Mouse (Mus musculus) lung, adult 18-20 months (tissue): ENCODE measurements at regions not wholly inside any gene's neighbourhood (a gene's known extent, or its start where the extent isn't known, plus 50 kb on each side); places are given as distances from the start of the nearest gene placed in this dataset.

Experiments used
- DNase-seq, 2 experiments: peaks; one replicate each; pipeline ENCODE4 v3.0.0; 2022; ENCODE audit warnings: mixed read lengths in 2 of 2

DNA sequence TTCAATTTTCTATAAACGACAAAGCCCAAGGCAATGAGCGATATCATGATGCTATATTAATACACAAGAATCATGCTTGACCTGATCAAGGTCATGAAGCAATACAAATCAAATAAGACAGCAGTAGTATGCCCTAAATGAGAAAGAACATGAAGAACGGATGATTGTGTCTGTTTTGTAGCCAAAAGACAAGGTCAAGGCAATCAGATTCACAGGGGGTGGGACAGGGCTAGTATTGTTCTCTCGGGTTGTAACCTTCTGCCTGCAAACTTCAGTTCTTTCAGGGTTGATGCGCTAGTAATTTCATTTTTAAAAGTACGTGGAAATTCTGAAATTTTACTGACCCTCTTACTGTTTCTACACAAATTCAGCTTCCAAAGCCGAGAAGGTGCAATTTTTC, 206.7 kb downstream of the Arl4a start:
- no peak for DNase-seq

DNA sequence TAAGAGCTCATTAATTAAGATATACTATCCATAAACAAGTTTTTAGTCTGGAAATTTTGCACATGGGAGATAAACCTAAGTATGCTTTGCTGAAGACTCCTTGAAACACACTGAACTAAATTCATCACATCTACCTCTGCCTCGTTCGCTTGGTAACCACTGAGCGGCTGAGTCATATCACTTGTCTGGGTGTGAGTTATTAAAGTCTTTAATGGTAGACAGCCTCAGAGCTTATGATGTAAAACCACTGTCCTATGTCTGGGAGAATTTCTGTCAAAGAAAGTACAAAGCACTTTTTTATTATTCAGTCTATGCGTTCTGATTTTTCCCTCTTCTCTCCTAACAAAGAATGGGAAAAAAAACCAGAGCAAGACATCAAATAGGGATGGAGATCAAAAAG, 207.3 kb downstream of the Arl4a start:
- no peak for DNase-seq

DNA sequence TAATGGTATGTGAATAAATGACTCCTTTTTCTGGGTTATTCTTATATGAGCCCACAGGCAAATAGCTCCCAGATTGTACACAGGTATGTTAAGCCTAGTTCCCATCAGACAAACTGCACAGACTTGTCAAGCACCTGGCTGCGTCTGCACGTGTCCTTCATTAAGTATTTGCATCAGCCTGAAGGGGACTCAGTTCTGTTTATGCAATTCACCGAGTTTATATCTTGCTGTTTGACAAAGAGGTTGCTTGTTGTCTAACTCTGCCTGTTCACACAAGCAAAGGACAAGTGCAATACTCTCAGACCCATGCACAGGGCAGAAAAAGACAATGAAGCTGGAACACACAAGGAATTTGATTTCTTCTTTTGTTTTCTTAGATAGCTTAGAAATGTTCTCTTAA, 215.2 kb downstream of the Arl4a start:
- no peak for DNase-seq

DNA sequence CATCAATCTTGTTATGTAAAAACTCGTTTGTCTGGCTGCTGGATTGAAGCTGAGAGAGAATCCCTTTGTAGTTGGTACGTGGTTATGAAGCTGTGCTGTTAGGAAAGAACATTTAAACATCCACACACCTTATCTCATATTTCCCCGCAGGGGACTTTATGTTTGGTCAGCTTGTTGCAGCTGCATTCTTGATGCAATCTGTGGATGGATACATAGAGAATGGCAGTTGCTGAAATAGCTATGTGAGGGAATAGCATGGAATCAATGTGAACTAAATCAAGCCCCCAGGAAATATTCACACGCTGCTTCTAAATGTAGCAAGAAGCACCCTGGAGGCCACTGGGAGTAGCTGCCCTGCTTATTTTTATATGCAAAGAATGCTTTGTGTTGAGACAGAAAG, 236.3 kb downstream of the Arl4a start:
- no peak for DNase-seq

DNA sequence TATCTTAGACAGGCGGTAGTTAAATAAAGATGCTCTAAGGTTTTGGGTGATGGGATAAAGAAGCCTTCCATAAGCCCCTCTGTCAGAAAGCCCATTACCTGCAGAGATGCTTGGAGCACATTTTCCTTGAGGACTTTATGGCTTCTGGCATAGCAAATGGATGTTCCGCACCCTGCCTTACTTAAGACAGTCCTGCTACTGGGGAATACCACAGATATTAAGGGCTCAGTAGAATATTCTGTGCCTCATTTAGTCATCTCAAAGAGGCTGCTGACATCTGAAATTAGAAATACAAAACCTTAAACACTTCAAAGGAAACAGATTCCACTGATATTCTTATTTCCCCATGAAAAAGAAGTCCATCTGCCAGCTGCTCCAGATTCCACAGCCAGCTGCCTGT, 240.0 kb downstream of the Arl4a start:
- no peak for DNase-seq

DNA sequence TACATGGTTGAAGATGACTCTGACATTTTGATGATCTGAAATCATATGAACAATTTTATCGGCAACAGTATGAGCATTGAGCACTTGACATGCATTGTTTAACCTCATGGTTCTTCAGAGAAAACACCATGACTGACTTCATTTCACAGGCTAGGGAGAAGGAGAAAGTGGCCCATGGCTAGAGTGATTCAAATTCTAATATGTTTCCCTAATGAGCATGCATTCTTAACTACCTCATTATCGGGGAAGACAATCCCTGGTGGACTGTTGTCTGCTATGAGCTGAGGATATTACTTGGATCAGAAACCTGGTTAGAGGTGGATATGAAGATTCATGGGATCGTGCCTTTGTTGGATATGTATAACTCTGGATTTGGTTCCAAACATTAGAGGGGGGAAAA, 240.9 kb downstream of the Arl4a start:
- DNase-seq = no peak

DNA sequence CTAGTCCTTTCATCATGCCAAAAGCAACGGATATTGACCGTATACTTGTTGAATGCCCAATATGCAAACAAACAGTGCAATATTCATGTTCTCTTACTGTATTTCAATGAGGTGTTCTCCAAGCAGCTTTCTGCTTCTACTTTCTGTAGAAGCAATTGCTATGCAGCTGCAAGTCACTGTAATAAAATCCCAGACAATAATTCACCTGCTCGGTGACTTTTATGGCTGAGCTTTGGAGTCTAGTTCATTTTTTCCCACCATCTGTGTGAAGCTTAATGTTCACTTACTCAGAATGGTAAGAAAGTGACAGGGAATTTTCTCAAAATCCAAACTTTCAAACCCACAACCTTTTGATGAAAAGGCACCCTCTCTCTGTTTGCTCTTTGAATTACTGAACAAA, 252.8 kb downstream of the Arl4a start:
- DNase-seq = no peak

DNA sequence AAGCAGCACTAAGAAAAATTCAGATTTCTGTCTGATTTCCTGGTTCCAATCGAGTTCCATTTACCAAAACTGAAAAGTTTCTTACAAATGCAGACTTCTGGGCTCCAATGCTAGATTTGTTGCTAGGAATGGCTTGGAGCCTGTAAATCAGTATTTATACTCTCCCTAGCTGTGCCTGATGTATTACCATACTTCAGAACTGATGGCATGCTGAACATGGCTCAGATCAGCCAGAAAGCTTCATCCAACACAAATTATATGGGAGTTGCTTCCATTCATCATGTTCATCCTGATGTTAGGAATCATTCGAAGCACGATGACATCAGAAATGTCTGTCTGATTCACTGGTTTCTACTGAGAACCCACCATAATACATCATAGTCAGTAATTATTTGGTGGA, 253.3 kb downstream of the Arl4a start:
- no peak for DNase-seq

DNA sequence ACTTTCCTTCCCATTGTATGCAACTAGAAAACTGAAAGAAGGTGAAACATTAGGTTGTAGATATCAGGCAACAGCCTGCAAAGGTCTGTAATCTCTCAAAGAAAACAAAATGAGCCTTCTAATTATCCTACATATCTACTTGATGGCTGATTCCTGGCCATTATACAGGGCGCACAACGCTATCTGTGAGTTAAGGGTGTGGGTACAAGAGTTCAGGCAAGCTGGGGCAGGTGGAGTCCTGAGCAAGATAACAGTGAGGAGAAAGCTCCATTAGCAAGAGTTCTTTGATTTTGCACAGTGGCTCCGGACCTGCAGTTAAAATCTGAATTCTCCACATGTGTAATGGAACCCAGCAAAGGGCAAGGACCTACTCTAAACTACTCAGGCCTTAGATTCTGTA, 261.7 kb downstream of the Arl4a start:
- DNase-seq = no peak

DNA sequence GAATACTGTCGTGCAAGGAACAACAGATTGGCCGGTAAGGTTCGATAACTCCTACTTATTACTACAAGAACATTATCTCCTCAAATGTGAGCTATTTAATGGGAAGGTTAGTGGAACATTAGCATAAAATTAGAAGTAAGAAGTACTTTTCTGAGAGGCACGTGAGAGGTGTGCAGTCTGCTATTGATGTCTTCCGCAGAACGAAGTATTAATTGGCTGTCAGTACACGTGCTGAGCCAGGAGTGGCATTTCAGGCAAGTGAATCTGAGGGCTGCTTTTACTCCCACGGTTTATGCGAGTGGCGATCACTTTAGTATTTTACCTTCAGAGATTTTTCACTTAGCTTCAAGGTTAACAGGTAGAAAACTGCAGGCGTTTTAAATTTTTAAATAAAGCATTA, 270.8 kb downstream of the Arl4a start:
- DNase-seq = no peak

DNA sequence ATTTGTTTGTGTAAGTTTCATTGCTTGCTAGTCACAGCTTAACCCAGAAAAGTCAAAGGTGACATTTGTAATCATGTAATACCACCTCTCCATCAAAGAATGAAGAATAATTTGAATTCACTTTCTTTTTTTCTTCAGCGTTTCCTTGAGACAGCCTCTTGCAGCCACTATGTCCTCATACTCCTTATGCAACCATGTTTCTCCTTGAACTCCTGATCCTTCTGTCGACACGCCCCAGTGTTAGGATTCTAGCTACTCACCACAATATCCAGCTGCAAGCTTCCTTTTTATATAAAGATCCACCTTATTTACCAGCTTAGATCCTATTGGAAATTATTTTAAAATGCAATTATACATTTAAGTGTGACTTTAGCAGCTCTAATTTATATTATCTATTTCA, 274.3 kb downstream of the Arl4a start:
- no peak for DNase-seq

DNA sequence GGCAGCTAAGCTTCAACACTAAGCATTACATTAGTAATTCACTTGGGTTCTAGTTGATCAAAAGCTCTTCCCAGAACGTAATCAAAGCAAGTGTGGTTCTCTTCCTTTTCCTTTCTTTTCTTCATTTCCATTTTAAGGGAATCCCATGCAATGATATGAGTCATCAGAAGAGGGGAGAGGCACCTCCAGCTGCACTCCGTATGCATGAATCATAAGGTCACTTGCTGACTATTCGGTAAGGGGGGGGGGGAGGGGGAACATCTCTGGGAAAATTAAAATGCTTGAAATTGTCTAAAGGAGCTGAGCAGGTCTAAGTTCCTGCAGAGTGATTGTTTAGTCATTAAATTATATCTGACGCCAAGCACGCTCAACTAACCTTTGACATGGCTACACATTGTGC, 275.9 kb downstream of the Arl4a start:
- DNase-seq = no peak

DNA sequence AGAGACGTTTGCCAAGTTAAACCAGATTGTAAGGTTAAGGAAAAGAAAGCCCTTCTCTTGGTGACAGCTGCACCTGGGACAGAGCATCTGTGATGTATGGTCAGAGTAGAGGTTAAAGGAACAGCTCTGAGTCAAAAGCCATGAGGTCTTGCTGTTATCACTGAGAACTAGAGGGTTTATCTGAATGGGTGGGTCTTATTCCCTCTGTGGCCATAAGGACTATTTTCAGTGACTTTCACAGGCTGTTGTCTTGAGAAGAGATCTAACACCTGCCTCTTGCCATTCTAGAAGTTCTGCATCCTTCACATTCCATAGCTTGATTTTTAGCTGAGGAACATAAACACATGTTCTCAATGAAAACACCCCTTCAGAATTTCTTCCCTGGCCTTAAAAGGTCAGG, 276.5 kb downstream of the Arl4a start:
- no peak for DNase-seq

DNA sequence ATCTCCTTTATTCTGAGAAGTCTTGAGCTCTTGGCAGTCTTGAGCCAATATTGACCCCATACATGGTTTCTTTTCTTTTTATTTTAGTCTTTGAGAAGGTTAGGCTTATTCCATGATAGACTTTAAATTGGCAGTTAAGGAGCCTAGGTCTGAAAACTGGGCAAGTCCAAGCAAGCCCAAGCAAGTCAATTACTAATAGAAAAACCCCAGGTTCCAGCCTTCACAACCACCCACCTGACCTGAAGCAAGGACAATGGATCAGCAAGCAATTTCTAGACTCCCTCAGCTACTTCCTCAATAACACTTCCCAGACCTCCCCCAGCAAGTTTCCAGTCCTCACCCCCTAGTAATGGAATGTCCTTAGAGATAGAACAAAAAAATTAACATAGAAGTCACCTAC, 279.9 kb downstream of the Arl4a start:
- no peak for DNase-seq

DNA sequence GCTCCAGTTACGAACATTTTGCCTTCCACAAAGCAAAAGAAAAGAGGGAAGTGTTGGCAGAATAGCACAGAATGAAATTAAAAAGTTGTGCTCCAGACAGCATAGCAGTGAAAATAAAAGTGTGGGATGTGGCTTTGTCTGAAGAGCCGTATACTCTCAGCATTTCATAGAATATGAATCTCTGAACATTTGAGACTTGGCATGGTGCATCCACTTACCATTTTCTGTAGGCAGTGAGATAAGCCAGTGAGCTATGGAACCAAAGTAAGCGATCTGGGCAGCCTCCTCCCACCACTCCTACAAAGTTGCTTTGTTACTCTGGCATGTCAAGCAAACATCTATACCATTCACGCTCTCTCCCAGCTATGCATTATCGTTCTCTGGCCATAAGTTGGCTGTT, 286.0 kb downstream of the Arl4a start:
- DNase-seq = no peak

DNA sequence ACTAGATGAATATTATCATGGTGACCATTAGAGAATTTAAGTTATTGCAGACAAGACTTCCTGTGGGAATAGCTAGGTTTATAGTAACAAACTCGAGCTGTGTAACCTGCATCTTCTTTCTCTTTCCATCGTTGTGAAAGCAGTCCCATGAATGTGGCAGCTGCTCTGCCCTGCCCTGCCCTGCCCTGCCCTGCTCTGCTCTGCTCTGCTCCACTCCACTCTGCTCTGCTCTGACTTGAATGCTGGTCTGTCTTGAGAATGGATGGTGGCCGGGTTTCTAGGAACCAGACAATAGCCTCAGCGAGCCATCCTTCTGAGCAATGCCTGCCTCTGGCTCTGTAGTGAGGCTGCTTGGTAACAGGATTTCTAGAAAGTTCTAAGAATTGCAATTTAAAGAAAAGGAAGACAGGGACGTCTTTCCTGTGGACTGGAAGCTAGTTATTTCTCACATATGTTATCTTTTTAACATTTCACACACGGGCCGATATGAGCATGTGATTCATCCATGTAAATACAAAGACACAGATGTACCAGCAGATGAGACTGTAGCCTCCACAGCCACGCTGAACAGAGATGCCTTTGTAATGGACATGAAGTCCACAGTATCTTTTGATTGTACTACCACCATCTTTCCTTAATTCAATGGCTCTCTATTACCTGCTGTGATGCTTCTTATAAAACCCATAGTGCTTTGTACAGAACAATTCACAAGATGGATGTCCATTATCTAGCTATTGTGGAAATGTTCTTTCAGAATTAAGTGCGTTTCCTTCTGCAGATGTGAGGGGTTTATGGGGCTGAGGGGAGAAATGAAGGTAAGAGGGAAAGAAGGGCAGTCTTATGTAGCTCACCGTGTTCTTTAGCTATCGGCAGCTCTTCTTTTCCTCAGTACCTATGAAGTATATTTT, 295.4 kb downstream of the Arl4a start:
- no peak for DNase-seq

DNA sequence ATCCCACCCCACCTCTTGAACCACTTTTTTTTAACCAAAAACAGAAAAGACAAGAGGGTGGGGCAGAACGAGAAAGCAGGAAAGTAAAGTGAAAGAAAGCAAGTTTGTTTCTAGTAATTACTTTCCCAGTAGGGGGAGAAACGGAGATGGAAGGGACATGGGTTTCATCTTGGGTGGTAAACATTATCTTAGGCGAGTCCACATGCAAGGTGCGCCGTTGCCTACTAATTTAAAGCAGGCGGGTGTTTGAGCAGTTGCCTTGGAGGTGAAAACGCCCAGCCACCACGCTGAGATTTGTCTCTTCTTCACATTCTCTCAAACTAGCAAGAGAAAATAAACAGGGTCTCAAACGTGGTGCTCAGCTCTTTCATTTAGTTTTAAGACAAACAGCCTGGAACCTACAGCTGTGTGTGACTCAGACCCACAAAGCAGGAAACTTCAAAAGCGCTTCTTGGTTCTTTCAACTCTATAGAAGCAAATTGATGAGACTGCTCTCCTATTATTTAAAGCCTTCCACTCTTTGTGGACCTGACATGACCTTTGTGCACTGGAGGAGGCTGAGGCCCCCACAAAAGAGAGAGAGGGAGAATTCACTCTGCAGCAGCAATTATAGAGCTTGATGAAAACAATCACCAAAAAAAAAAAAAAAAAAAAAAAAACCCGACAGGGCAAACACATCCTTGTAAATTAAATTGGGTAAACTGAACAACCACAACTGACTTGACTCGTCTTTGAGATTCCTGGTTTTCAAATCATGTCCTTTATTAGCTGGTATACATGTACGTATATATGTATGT, 296.6 kb downstream of the Arl4a start:
- no peak for DNase-seq

DNA sequence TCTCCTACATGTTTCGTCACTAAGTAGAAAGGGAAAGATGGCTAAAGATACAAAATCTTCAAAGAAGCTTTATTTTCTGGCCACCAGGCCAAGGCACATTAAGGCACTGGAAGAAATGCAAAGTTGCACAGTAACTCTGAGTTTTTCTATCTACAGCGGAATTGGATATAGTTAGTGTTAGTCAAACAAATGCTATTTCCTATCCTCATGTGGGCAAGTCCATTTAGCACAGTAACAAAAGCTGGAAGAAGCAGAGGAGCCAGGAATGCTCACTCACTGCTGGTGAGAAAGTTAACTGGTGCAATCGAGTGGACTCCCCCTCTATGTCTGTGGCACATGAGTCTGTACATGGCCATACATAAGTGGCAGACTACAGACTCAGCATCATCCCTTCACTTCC, 300.9 kb downstream of the Arl4a start:
- no peak for DNase-seq

DNA sequence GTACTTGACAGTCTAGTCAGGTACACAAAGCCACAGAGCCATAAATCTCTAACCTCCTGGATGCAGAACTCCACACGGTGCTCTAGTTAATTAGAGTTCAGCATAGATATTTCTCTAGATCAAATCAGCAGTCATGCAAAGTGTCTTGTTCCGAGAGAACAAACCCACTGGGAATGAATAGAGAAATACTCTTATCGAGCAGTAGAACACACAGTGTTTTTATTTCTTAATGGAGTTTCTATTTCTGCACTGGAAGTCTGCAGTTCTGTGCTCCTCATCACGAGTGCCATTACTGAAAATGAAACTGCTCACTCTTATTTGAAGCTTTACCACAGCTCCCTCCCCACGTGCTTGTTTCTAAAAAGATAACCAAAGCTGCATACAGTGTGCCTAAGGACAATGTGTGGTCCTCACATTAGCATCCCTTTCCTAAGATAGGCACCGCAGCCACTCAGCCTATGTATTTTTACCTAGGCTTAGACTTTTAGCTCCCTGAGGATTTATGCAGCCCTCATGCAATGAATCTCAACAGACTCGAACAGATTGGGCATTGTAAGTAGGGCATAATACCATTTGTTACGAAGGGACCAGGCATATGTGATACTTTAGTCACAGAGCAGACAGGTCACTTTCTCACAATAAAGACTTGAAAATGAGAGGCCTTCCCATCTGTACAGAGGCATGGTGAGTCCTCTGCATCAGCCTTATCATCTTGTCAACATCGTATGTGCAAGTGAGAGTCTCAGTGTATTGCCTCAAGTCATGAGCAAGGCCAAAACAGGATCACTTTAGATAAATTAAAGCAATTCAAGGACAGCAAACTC, 301.5 kb downstream of the Arl4a start:
- no peak for DNase-seq

DNA sequence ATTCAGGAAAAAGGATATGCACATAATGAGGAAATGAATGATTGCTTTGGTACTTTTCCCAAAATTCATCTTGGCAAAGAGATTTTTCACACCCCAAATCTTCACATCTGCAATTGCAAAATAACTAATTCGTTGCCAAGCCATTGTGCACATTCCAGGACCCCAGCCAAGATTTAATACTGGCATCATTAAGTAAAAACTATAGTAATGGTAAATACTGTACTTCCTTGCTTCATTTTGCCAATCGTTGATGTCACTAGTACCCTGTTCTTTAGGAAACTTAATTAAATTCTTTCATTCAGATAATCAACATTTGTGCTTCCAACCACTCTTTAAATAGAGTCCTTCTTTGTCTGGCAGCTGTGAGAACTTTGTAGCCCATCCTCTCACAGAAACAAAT, 303.6 kb downstream of the Arl4a start:
- DNase-seq = no peak

DNA sequence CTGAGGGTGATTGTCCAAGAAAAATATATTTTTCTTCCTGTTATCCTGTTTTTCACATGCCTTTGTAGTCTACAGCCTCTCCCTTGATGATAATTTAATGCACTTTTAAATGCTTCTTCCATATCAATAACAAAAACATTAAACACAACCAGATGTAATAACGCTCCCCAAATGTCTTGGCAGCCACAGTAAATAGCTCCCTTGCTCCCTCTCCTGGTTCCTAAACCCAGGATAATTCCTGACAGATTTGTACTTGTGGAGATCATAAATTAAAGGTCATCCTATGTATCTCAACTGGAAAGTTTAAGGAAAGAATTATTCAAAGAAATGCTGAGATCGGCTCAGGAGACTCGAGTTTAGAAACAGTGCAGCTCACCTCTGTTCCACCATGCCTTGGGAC, 306.6 kb downstream of the Arl4a start:
- no peak for DNase-seq

DNA sequence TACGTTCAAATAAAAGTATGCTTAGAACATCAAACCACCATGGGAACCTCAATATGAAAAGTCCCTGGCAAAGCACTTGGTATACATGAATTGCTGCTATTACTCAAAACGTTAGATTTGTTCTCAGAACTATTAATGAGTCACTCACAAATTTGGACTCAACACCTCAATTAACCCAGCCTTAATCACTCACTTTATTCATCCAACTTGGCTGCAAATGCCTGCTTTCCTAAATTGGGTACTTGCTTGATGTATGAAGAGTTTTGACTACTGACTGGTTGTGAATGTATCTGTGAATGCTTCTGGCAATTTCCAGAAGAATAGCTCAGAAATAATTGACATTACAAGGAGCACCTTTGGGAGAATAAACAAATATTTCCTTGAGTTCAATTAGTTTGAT, 308.6 kb downstream of the Arl4a start:
- DNase-seq = no peak

DNA sequence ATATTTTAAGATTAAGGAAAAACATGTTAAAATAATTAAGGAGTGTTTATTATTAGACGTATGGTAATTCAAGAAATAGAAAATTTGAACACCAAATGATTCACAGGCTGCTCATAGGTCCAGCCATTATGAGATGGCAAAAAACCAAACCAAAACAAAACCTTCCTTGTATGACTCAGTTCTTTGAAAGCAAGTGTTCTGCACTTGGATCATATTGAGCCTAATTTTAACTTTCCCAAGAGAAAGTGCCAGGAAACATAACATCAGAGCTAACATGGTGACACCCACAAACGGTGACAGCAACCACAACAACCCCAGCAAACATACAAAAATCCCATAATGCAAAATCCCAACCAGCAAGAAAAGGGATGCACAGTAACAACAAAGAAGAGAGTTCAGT, 313.7 kb downstream of the Arl4a start:
- DNase-seq = no peak

DNA sequence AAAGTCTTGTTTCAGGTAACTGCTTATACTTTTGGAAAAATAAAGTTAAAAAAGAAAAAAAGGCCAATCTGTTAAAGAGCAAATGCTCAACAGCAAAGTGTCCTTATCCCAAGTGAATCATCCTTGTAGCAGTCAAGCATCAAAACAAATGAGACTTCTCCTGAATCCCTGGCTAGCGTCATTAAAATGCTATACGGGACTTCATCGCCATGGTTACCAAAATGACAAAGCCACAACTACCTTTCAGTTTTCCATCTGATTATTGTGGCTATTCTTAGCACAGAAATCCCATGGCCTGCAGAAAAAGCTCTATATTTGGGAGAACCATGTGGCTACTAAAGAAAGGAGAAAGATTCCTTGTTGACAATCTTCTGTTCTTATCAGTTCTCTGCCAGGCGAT, 322.7 kb downstream of the Arl4a start:
- DNase-seq = no peak
